Mouse (Mus musculus) neural tube, postnatal 0 days (tissue): Measurements from ENCODE around the gene Sds. TPM values are rescaled to one million over a fixed set of nuclear protein-coding genes. Genes with fewer than 3 reads are reported as not detected.

Source experiments
- polyA plus RNA-seq: library from polyadenylated mRNA; unstranded; fragments of >200 nt; fragmentation: Nextera tagmentation; extraction: Ambion mirVana; gene quantifications from 2 replicates; pipeline ENCODE4 v1.2.1, GENCODE M21; 2015

The Sds gene
- 1.2 and 1.4 TPM in 2 replicates for polyA plus RNA-seq

DNA sequence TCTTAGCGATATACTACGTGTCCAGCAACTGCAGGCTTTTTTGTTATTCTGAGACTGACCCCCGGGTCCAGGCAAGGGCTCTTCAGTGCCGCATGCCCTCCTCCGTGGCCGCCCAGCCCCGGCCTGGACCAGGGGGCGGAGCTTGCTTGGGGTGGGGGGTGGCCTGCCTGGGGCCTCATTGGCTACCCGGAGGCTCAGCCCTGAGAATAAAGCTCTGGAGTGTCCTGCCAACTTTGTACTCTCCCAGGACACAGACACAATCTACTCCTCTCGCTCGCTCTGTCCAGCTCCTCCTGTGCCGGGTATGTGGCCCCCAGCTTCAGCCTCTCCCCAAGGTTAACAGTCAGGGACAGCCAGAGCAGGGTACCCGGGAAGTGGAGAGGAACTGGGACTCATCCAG lies at the start of gene Sds:
TSS of gene Sds (plus strand) at position 231 of the 400 bp plus-strand sequence.

DNA sequence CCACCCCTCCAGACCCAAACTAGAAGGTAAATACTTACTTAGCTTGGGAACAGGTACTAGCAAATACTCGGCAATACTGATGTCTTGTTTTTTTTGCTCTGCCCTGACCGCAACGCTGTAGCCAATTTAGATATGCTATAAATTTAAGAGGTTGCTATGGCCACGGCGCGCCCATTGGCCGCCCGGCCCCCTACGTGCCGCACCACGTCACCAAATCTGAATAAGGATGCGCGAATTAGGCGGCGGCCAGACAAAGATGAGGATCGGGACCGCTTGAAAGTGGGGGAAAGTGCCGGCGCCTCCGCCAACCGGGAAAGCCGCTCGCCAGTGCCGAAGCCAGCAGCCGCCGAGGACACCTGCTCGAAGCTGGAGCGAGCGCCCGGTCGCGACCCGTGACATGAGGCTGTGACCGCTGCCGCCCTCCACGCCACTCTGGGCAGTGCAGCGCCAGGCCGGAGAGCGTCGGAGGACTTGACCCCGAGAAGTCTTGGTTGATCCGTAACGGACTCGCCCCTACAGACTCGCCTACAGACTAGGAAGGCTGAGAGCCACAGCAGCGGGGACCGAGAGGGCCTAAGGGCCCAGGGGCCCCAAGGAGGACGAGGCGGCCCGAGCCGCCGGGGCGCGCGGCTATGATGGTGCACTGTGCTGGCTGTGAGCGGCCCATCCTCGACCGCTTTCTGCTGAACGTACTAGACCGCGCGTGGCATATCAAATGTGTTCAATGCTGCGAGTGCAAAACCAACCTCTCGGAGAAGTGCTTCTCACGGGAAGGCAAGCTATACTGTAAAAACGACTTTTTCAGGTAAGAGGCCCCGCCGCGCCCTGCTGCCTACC lies 44.5 kb upstream of the Sds start, which contains the start of gene Lhx5:
TSS of gene Lhx5 (plus strand) at position 51 of the 837 bp plus-strand sequence.

DNA sequence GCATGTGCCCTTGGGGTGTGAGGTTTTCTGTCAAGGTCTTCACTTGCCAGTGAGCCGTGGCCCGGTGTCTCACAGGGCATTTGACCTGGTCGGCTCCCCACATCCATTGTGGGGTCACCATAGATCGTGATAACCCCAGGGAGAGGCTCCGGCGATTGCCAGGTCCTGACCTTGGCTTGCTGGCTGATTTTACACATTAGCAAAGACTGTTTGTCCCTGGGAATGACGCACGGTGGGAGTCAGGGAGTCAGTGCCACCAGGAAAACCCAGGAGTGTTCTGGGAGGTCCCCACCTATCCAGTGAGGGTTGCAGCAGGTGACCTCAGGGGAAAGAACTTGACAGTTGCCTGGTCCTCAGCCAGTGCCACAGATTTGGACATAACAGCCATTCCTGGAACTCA lies 3.6 kb upstream of the Sds start, which contains the start of gene Sdsl:
TSS of gene Sdsl (minus strand) at position 41 of the 400 bp plus-strand sequence.

DNA sequence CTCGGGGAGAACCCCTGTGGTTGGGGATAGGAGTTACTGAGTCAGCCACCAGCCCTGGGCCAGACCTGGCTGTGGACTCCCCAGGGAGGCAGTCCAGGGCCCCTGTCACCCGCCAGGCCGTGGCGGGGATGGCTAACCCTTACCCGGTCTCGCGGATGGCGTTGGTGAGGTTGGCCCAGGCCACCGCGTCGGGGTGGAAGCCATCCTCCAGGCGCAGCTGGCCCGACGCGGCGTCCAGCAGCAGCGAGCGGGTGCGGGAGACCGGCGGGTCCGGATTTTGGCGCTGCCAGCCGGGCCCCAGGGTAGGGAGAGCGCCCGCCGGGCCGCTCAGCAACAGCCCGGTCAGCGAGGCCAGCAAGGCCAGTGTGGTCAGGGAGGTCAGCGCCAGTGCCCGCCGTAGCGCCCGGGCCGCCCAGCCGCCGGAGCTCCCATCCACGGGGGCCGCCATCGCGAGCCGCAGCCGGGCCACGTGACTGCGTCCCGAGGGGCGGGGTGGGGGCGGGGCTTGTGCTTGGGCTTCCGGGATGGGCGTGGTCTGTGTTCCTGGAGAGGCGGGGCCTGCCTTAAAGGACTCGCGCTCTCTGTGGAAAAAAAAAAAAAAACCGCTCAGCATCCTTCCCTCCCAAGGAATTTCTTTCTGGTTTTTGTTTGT lies 26.9 kb downstream of the Sds start, which contains the start of gene Plbd2:
TSS of gene Plbd2 (minus strand) at position 482 of the 652 bp plus-strand sequence.

DNA sequence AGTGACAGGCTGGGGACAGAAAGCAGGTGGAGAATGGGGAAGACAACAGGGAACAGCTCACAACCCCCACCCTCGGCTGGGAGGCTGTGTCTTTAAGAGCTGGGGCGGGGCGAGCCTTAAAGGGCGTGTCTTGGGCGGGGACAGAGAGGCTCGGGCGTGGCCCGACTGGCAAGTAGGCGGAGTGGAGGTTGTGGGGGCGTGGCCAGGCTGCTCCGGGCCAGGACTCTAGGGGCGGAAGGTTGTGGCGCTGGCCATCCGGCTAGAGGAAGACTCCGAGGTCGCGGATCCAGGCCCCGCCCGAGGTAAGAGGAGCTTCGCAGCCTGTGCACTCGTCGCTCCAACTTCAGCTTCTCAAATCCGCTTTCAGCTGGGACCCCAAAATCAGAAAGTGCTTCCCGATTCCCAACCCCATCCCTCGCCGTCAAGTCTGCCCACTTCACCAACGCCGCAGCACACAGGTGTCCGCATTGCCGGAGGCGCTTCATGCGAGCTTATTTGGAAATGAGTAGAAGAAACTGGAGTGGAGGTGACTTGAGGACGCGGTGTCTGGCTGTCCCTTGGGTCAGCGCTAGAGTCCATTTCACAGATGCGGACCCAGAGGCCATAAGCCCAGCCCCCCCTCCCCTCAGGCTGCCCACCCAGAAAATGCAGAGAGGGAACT lies 34.8 kb downstream of the Sds start, which contains the start of gene Slc8b1:
TSS of gene Slc8b1 (plus strand) at position 187 of the 661 bp plus-strand sequence.

Other genes with a start within 250 kb of the Sds start
- 14.8 and 15.4 TPM in 2 replicates for gene Lhx5, start 44.8 kb upstream of the Sds start, polyA plus RNA-seq
- 8.5 and 10.7 TPM in 2 replicates for gene Sdsl, start 3.7 kb upstream of the Sds start, polyA plus RNA-seq
- 64.6 and 67.7 TPM in 2 replicates for gene Plbd2, start 27.1 kb downstream of the Sds start, polyA plus RNA-seq
- 3.4 and 3.6 TPM in 2 replicates for gene Slc8b1, start 34.6 kb downstream of the Sds start, polyA plus RNA-seq
- 21.8 and 23.6 TPM in 2 replicates for gene Tpcn1, start 112.1 kb downstream of the Sds start, polyA plus RNA-seq
- gene Iqcd, start 112.5 kb downstream of the Sds start, polyA plus RNA-seq: 1.1 and 1.2 TPM in 2 replicates
- 34.9 and 36.0 TPM in 2 replicates for gene Rita1, start 136.1 kb downstream of the Sds start, polyA plus RNA-seq
- 26.9 and 28.1 TPM in 2 replicates for gene Ddx54, start 136.2 kb downstream of the Sds start, polyA plus RNA-seq
- 1.0 and 1.2 TPM in 2 replicates for gene Cfap73, start 157.7 kb downstream of the Sds start, polyA plus RNA-seq
- 1.5 and 2.8 TPM in 2 replicates for gene Rasal1, start 172.3 kb downstream of the Sds start, polyA plus RNA-seq
- gene Dtx1, start 235.4 kb downstream of the Sds start, polyA plus RNA-seq: 61.0 and 64.5 TPM in 2 replicates